Mouse (Mus musculus) left cerebral cortex, postnatal 14 days (tissue): ENCODE results near the gene Gm21885. TPM values are rescaled to one million over a fixed set of nuclear protein-coding genes. Genes with fewer than 3 reads are reported as not detected.
A peak's percentile ranks its signal among the peaks of the same experiment; 100 is the strongest.

Experiments
- DNase-seq, 2 experiments: peaks; one replicate each; pipeline ENCODE4 v3.0.0; 2021 to 2022; ENCODE audit warnings: low spot score in 2 of 2, mixed read lengths in 1 of 2
- intact Hi-C: fragments of 180-260 bp; cut with DNase I; formaldehyde crosslinking; loops from one replicate; pipeline ENCODE4 v1.15.1; 2025
- long read RNA-seq, 2 experiments: library from polyadenylated mRNA; stranded (forward); transcript quantifications; one replicate each; pipeline ENCODE4 v2.0.0; 2021
- total RNA-seq, 2 experiments: library from RNA; stranded (reverse); gene quantifications; 2 replicates each; pipeline ENCODE4 v1.2.3; 2021

Gene Gm21885
- total RNA-seq = not detected
- long read RNA-seq, experiment 1 = 0 reads
- long read RNA-seq, experiment 2 = 0 reads

DNA sequence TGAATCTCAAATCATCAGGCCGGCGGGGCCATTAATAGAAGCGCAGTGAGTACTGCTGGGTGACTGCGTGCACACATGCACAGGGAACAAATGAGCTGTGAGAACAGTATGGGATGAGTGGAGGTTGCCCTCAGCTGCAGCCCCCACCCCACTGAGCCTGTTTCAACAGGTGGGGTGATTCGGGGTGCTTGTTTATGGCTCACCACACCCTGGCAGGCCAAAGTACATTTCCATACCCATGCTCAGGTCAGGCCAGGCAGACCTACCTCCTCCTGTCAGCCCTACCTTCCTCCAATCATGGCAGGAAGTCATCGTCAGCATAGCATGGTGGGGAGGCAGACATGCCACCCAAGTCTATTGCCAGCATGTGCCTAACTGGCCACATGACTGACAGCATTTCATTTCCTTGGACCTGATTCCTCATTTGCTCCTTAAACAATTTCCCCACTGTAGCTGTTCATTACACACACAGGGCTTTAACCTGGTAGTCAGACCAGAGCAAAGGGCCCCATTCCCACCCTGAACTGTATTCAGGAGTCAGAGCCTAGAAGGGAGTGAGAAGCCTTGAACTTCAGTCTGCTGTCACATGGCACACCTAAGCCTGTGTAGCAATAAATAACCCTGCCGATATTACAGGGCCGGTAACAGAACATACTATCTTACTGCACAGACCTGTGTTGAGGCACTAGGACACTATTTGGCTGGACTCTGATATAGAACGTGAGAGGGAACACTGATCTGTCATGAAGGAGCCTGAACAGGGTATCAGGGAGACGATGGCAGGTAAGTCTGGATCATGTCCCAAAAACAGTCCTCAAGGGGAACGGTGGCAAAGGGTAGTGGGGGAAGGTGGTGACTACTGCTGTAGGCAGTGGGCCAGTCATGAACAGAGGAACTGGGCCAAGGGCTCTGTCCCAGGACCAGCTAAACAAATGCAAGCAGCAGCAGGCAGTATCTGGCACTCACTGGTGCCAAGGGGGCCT, at the start of gene Gm21885:
Gm21885 (plus strand) TSS at position 675 of the 983 bp plus-strand sequence.
- intact Hi-C loops = no loop called here
- DNase-seq = no peak

DNA sequence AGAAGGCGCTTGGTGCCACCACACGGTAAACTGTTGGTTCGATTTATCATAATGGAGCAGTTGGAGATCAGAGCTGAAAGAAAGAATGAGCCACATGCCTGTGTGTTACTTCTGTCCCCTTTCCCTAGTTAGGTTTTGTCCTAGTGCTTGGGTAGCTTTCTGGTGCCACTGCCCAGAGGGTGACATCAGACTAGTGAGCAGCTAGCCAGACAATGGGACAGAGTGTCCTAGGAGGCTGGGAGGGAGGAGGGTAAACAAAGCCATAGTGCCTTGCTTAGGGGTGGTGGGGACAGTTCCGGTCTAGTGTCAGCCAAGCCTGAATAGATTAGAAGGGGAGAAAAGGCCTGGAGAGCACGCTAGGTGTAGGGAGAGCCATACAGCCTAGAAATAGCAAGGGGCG, 48.3 kb upstream of the Gm21885 start:
- no peak for DNase-seq
- intact Hi-C loops = loop anchor here (10.0 kb wide), 1 partner anchor 251 kb away; the partner anchor contains the start of gene Spata20

GRCm38 (mm10) chr11:94234380-94234779, 47.3 kb upstream of the Gm21885 start:
- intact Hi-C loops = loop anchor here (10.0 kb wide), 1 partner anchor 250 kb away; the partner anchor contains the start of gene Spata20
- no peak for DNase-seq

DNA sequence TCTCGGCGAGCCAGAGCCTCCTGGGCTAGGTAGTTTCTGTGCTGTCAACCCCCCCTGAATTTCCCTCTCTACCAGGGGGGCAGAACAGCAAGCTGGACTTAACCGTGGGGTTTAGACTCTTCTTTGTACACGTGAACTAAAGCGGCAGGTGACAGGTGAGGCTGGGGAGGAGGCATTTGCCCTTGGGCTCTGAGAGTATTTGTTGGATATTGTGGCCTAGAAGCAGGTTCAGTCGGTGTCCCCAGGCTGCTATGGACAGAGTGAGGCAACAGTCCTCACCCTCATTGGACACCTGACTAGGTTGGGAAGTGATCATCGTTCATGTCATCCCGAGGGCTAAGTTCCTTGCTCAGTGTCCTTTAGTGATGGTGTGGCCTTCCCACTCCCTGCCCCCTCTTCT, 46.8 kb upstream of the Gm21885 start:
- intact Hi-C loops = loop anchor here (10.0 kb wide), 1 partner anchor 250 kb away; the partner anchor contains the start of gene Spata20
- no peak for DNase-seq

DNA sequence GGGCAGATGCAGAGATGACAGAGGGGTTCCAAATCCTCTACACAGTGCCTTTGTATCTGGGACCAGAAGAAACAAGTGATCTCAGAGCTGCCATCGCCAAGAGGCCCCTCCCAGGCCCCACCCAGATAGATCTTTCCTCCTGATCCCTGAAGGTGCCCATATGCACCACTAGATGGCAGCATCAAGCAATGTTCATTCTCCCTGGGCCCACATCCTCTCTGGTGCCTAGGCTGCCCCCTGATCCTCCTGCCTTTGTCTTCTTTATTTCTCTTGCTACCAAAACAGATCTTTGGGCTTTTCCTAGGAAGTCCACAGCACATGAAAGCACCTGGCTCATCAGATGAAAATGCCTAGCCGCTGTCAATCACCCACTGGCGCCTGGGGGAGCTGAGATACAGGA, 45.6 kb upstream of the Gm21885 start:
- peak; percentile 75 to 89 for DNase-seq
- intact Hi-C loops = loop anchor here (2.0 to 10.0 kb wide), 2 partner anchors 41 to 249 kb away; partner anchors contain the start of gene Spata20

GRCm38 (mm10) chr11:94238786-94239185, 42.9 kb upstream of the Gm21885 start:
- intact Hi-C loops = loop anchor here (10.0 kb wide), 1 partner anchor 246 kb away; the partner anchor contains the start of gene Spata20
- no peak for DNase-seq

DNA sequence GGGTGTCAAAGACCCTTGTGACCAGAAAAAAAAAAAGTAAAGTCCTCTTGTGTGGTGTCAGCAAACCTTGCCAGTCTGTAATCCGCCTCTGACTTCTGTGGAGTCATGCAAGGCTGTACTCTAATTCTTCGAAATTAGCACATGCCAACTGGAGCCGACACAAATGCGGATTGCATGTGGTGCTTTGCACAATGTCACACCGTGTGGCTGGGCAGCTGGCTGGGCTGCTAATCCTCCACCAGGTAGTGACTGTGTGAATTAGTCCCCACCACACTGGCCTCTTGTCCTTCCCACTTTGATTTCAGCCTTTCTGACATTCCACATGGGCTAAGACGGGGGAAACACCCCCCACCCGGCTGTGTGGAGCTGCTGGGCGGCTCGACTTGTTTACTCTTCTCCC, 42.0 kb upstream of the Gm21885 start:
- DNase-seq = no peak
- intact Hi-C loops = loop anchor here (10.0 kb wide), 1 partner anchor 245 kb away; the partner anchor contains the start of gene Spata20

GRCm38 (mm10) chr11:94242760-94243421, 38.8 kb upstream of the Gm21885 start:
- intact Hi-C loops = no loop called here

DNA sequence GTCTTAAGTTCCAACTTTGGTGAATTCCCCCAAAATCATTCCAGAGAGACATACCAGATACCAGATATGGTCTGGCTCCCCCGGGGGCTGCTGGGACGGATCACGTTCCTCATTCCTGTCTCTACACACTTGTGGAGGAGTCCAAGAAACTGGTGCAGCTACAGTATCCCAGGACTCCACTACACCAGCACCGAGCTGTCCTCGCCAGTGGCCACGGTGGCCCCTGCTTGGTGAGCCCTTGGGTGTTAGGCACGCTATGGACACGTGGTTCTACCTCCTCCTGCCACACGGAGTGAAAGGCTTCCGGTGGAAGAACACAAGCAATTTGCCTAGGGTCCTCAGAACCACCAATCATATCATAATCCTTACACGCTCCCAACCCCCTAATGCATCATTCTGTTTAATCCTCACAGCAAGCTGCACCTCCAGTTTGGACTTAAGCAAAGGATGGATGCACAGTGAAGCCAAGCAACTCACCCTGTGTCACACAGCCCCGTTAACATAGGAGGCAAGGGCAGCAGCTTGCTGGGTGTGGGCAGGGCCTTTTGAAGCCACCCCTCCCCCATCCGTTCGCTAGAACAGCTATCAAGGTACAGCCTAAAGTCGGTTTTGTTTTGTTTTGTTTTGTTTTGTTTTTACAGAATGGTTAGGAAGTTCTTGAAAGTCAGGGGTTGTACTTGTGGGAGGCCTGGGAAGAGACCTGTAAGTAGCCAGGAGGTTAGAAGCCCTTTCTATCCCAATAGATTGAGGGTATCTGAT, 38.1 kb upstream of the Gm21885 start:
- intact Hi-C loops = no loop called here
- no peak for DNase-seq

More at GRCm38 (mm10) chr11:94242760-94243421, 38.8 kb upstream of the Gm21885 start:
- DNase-seq = no peak

DNA sequence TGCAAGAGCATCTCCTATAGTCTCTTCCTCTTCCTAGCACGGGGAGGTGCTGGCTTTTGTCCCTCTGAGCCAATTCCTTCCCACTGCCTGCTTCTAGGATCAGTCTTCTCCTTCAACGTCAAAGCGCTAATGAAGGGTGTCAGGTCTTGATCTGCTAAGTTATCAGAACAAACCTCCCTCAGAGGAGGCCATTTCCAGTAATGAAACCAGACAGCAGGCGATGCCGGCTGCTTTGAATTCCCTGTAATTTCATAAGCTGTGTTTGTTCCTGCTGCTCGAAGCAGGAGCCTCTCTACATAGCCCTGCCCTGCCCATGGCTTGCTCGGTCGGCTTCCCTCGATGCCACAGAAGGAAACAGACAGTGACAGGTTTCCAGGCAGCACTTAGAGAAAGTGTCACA, 37.3 kb upstream of the Gm21885 start:
- intact Hi-C loops = no loop called here

DNA sequence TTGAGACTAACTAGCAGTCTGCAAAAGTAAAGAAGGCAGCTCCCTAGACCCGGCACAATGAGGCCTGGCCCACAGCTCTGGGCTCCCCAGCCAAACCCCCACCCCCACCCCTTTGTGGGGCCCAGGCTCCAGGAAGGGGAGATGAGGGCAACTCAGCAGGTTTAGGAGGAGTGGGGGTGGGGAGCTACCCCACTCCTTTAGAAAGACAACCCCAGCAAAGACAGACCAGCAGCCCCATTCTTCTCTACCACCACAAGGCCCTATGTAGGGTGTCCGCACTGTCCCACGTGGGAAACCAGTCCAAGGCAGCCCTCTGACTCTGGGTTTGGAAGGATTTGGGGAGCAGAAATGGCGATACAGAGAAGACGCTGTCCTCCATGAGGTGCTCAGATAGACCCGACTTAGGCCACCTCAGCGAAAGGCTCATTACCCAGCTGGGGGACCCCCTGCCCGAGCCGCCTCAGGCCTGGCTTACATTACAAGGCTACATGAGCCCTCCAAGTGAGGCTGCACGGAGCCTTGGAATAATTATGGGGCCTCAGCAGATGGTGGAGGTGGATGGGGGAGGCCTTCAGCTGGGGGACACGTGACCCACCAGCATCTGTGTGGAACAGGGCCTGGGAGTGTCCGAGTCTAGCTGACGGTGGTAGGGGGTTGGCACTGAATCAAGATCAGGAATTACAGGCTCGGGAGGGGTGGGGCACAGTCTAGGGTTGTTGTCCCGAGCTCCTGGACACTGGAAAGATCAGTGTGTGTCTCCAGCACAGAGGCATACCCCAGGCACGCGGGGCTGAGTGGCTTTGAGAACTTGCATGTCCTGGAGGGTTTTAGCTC, 35.5 kb upstream of the Gm21885 start, which contains the start of gene Wfikkn2:
Wfikkn2 (minus strand) TSS at position 51 of the 834 bp plus-strand sequence.
- DNase-seq = peak; percentile 35 to 42
- intact Hi-C loops = no loop called here

More for the DNA sequence above, 37.3 kb upstream of the Gm21885 start:
- DNase-seq = no peak

DNA sequence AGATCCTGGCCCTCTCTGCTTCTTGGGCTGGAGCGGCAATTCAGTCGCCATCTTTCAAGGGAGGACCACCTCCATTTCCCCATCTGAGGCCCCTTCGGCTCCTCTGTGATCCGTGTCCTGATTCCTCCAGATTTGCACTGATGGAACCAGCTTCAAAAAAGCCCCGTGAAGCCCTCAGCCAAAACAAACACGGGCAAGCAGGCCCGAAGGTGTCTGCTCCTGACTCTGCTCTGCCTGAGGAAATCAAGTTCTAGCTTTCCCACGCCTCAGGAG, 34.9 kb upstream of the Gm21885 start:
- no peak for DNase-seq
- intact Hi-C loops = no loop called here

DNA sequence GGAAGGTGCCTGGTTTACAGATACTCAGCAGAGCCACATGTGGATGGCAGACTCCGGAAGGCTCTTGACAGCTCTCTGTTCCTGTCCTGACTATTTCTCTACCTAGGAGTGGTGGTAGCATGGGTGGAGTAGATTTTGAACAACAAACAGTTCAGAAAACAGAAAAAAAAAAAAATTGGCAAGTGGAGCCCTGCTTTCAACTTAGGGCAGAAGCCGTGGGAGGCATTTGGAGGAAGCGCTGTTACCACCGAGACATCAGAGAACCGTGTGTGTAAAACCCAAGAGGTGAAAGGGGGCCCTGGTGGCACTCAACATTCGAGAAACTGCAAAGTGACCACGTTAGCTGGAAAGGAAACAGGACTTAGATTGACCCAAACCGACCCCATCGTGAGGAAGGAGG, 28.5 kb upstream of the Gm21885 start:
- DNase-seq = no peak
- intact Hi-C loops = no loop called here

DNA sequence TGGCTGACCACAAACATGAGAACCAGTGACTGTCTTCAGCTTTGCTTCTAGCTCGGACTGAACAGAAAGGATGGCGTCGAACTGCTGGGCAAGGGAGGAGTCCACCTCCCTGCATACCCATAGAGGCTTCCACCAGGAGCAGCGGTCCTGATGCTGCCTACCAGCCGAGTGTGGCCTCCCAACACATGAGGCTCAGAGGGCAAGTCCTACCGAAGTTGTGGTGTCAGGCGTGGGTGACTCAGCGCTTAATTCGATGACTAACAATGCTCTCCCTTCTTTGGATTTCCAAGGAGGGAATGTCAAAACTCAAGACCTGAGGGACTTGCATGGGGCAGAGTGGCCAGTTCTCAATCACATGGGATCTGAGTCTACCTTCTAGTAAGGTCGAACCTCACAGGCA, 28.0 kb upstream of the Gm21885 start:
- intact Hi-C loops = no loop called here
- DNase-seq = no peak

GRCm38 (mm10) chr11:94255733-94256132, 25.9 kb upstream of the Gm21885 start:
- DNase-seq = peak in 1 of 2 experiments; percentile 31
- intact Hi-C loops = no loop called here

- intact Hi-C loops = no loop called here
These were observed 23.7 kb upstream of the Gm21885 start for GRCm38 (mm10) chr11:94257987-94258386.

GRCm38 (mm10) chr11:94259814-94260213, 21.9 kb upstream of the Gm21885 start:
- intact Hi-C loops = no loop called here
- no peak for DNase-seq

More at GRCm38 (mm10) chr11:94257987-94258386, 23.7 kb upstream of the Gm21885 start:
- DNase-seq = no peak

- intact Hi-C loops = no loop called here
- DNase-seq = no peak
These were observed 19.9 kb upstream of the Gm21885 start for GRCm38 (mm10) chr11:94261585-94262370.
